Mouse (Mus musculus): ENCODE data around the gene Gmppb. TPM values are rescaled to one million over a fixed set of nuclear protein-coding genes. Genes with fewer than 3 reads are reported as not detected.

Gene Gmppb
- polyA plus RNA-seq, 1 experiment from 2014 or later, result 61.8 TPM

DNA sequence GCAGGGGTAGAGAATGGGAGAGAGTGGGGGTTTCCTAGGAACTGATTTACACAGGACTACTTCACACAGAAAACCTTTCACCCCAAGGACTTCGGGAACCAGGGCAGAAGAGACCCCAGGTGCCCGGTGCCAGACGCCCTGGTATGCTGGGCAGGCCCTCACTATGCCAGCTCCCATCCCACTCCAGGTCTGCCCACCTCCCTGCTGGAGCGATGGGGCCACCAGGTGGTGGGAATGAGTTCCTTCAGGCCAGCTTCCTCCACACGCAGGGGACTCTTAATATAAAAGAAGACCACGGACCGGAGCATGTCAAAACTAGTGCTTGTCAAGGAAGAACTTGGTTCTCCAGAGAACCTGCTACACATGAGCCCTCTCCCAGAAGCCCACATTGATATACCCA lies 18.2 kb downstream of the Gmppb start:
- no peak overlapping the region for H3K9ac ChIP-seq
- H3K27ac ChIP-seq, result no peak overlapping the region
- no peak overlapping the region for H3K4me3 ChIP-seq (replicated peaks)
- ATAC-seq, result no peak
- 0 out of 2 replicates have a peak, but pooled peaks cover 8% of the 10 kb centered on the region for H3K36me3 ChIP-seq
- no peaks in the 10 kb centered on the region for H3K9me3 ChIP-seq
- no peaks in the 10 kb centered on the region for H3K27me3 ChIP-seq (replicated peaks)
- WGBS, result 82% methylated on average over 7 of the region's 7 CpGs
- H3K4me1 ChIP-seq (replicated peaks), result peaks cover 4% of the 10 kb centered on the region; the same call in 1 of the 2 replicates
- H3K4me2 ChIP-seq (replicated peaks), result no peak overlapping the region

DNA sequence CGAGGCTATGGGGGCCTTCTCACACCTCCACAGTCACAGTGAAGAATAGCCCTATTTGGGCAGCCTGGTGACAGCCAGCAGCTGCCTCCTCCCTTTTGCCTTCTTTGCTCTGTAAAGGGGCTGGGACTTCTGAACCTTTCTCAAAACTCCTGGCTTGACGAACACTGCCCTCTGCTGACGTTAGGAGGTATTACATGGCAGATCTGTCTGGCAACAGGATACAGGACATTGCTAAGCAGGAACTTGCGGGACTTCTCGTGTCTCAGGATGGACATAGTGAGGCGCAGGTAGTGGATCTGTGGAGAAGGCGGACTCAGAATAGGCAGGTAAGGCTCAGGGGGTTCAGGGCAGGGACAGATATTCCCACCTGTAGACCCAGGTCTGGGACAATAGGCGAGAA lies 18.9 kb downstream of the Gmppb start:
- H3K9ac ChIP-seq, result no peak overlapping the region
- no peaks in the 10 kb centered on the region for H3K9me3 ChIP-seq
- H3K27ac ChIP-seq, result no peak overlapping the region
- 0 out of 2 replicates have a peak, but pooled peaks cover 6% of the 10 kb centered on the region for H3K36me3 ChIP-seq
- H3K4me1 ChIP-seq (replicated peaks), result peaks cover 6% of the 10 kb centered on the region; the same call in 1 of the 2 replicates
- WGBS, result 18% methylated on average over 8 of the region's 8 CpGs
- ATAC-seq, result peak; percentile 29
- H3K4me3 ChIP-seq (replicated peaks), result no peak overlapping the region
- no peaks in the 10 kb centered on the region for H3K27me3 ChIP-seq (replicated peaks)
- H3K4me2 ChIP-seq (replicated peaks), result no peak overlapping the region

DNA sequence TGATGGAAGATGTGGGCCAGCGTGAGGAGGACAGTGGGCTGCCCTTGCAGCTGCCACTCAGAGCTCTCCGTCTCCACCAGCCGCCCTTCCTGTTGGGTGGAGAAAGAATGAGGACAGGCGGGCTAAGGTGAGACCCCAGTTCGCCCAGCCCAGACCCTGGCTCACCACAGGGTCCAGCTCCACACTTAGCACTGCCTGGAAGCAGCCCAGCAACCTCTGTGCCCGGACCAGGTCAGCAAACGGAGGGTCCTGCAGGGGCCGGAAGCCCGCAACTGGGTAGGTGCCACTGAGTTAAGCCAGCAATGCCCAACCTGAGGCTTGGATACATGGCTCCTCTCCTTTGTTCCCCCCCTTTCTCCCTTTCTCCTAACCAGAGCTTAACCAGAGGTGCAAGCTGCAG lies 20.0 kb downstream of the Gmppb start:
- Histone ChIP-seq H3K4me1 (replicated peaks) (peaks cover 10% of the 10 kb centered on the region), H3K9ac (no peak overlapping the region), H3K27me3 (replicated peaks) (no peaks in the 10 kb centered on the region), H3K27ac (no peak overlapping the region), H3K4me3 (replicated peaks) (no peak overlapping the region), H3K9me3 (no peaks in the 10 kb centered on the region), H3K4me2 (replicated peaks) (no peak overlapping the region), H3K36me3 (no peaks in the 10 kb centered on the region)
- WGBS, result 89% methylated on average over 9 of the region's 9 CpGs
- no peak for ATAC-seq

GRCm38 (mm10) chr9:108069529-108069928 lies 20.5 kb downstream of the Gmppb start:
- Histone ChIP-seq H3K4me3 (replicated peaks) (no peak overlapping the region), H3K9ac (no peak overlapping the region), H3K9me3 (no peaks in the 10 kb centered on the region), H3K27ac (no peak overlapping the region), H3K4me2 (replicated peaks) (no peak overlapping the region), H3K36me3 (no peaks in the 10 kb centered on the region), H3K4me1 (replicated peaks) (peaks cover 10% of the 10 kb centered on the region), H3K27me3 (replicated peaks) (no peaks in the 10 kb centered on the region)
- no peak for ATAC-seq
- WGBS, result 88% methylated on average over 7 of the region's 7 CpGs

DNA sequence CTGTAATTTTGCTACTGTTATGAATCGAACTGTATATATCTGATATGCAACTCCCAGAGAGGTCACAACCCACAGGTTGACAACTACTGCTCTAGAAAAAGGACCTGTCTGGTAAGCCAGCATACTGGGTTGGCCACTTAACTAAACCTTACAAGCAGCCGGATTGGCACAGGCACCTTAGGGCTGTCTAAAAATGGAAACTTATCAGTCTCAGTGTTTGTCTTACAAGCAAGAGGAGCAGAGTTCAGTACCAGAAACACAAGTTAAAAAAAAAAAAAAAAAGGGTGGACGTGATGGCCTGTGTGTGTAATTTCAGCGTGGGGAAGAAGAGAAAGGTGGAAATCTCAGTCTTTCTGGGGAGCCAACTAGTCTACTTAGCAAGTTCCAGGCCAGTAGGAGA lies 22.8 kb downstream of the Gmppb start:
- no peaks in the 10 kb centered on the region for H3K36me3 ChIP-seq
- no peaks in the 10 kb centered on the region for H3K9me3 ChIP-seq
- no peak overlapping the region for H3K9ac ChIP-seq
- H3K4me2 ChIP-seq (replicated peaks), result no peak overlapping the region
- H3K27me3 ChIP-seq (replicated peaks), result no peaks in the 10 kb centered on the region
- no peak overlapping the region for H3K4me3 ChIP-seq (replicated peaks)
- peaks cover 10% of the 10 kb centered on the region for H3K4me1 ChIP-seq (replicated peaks)
- ATAC-seq, result 0 out of 2 replicates have a peak, but pooled peaks have one; percentile 43
- no peak overlapping the region for H3K27ac ChIP-seq
- WGBS, result 64% methylated on average over 4 of the region's 4 CpGs

GRCm38 (mm10) chr9:108072481-108072924 lies 23.5 kb downstream of the Gmppb start:
- Histone ChIP-seq H3K27me3 (replicated peaks) (no peaks in the 10 kb centered on the region), H3K4me2 (replicated peaks) (no peak overlapping the region), H3K4me1 (replicated peaks) (peaks cover 10% of the 10 kb centered on the region), H3K4me3 (replicated peaks) (no peak overlapping the region), H3K36me3 (no peaks in the 10 kb centered on the region), H3K27ac (peak overlapping the region; percentile 33; the same call in 1 of the 2 replicates), H3K9ac (no peak overlapping the region), H3K9me3 (no peaks in the 10 kb centered on the region)
- ATAC-seq, result no peak
- WGBS, result 61% methylated on average over 9 of the region's 9 CpGs

- no peak overlapping the region for H3K27ac ChIP-seq
- H3K9ac ChIP-seq, result no peak overlapping the region
- H3K4me1 ChIP-seq (replicated peaks), result peaks cover 12% of the 10 kb centered on the region
- H3K4me3 ChIP-seq (replicated peaks), result no peak overlapping the region
- H3K27me3 ChIP-seq (replicated peaks), result no peaks in the 10 kb centered on the region
- H3K9me3 ChIP-seq, result no peaks in the 10 kb centered on the region
- H3K4me2 ChIP-seq (replicated peaks), result no peak overlapping the region
- WGBS, result 59% methylated on average over 7 of the region's 7 CpGs
- H3K36me3 ChIP-seq, result no peaks in the 10 kb centered on the region
- ATAC-seq, result no peak
Measured at GRCm38 (mm10) chr9:108073141-108073930, 24.3 kb downstream of the Gmppb start.

- Histone ChIP-seq H3K4me2 (replicated peaks) (peak within 1 kb of the TSS; percentile 89), H3K9me3 (no peaks in the 10 kb centered on the region), H3K4me1 (replicated peaks) (peaks cover 21% of the 10 kb centered on the region), H3K9ac (peak within 1 kb of the TSS; percentile 97), H3K27me3 (replicated peaks) (peaks cover 26% of the 10 kb centered on the region), H3K27ac (no peak within 1 kb of the TSS), H3K4me3 (replicated peaks) (peak within 1 kb of the TSS; percentile 87), H3K36me3 (peaks cover 6% of the 10 kb centered on the region; the same call in 1 of the 2 replicates)
- ATAC-seq, result peak; percentile 51; the same call in 1 of the 2 replicates
- 80% methylated on average over 5 of the region's 5 CpGs for WGBS
Measured at GRCm38 (mm10) chr9:108080168-108080567, 31.1 kb downstream of the Gmppb start, which contains the start of gene Mst1. Gene Mst1, plus strand, starts transcription at chr9:108080436.

DNA sequence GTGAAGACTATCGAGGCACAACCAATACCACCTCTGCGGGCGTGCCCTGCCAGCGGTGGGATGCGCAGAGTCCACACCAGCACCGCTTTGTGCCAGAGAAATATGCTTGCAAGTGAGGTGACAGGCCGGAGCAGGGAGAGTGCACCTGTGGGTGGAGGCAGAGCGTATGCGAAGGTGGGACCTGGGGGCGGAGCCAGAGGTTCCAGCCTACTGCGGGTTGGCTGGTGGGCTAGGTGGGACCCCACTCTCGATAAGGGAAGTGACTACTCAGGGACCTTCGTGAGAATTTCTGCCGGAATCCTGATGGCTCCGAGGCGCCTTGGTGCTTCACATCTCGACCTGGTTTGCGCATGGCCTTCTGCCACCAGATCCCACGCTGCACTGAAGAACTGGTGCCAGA lies 33.5 kb downstream of the Gmppb start:
- 4% methylated on average over 19 of the region's 19 CpGs for WGBS
- H3K4me3 ChIP-seq (replicated peaks), result peak overlapping the region; percentile 11; the same call in 1 of the 2 replicates
- H3K9ac ChIP-seq, result no peak overlapping the region; the same call in 1 of the 2 replicates
- H3K4me2 ChIP-seq (replicated peaks), result peak overlapping the region; percentile 48
- H3K9me3 ChIP-seq, result no peaks in the 10 kb centered on the region
- H3K27ac ChIP-seq, result no peak overlapping the region
- H3K36me3 ChIP-seq, result peaks cover 22% of the 10 kb centered on the region
- H3K27me3 ChIP-seq (replicated peaks), result peaks cover 26% of the 10 kb centered on the region
- H3K4me1 ChIP-seq (replicated peaks), result peaks cover 21% of the 10 kb centered on the region
- ATAC-seq, result peak; percentile 19; the same call in 1 of the 2 replicates

DNA sequence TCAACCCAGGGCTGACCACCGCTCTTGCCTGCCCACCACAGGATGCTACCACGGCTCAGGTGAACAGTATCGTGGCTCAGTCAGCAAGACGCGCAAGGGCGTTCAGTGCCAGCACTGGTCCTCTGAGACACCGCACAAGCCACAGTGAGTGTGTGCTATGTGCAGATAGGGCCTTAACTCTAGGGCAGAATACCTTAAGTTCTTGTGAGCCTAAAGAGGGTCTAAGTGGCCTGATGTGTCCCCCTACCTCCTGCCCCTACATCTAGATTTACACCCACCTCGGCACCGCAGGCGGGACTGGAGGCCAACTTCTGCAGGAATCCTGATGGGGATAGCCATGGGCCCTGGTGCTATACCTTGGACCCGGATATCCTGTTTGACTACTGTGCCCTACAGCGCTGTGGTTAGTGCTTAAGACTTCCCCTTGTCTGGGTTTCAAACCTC lies 34.0 kb downstream of the Gmppb start, which contains the start of gene Rnf123:
Gene Rnf123, minus strand, starts transcription at position 359 of the 444 bp plus-strand sequence.
- Histone ChIP-seq H3K27me3 (replicated peaks) (peaks cover 26% of the 10 kb centered on the region), H3K4me1 (replicated peaks) (peaks cover 19% of the 10 kb centered on the region), H3K27ac (no peak within 1 kb of the TSS), H3K4me2 (replicated peaks) (peak within 1 kb of the TSS; percentile 48), H3K4me3 (replicated peaks) (peak within 1 kb of the TSS; percentile 11; the same call in 1 of the 2 replicates), H3K9ac (no peak within 1 kb of the TSS; the same call in 1 of the 2 replicates), H3K36me3 (peaks cover 24% of the 10 kb centered on the region), H3K9me3 (no peaks in the 10 kb centered on the region)
- ATAC-seq, result 0 out of 2 replicates have a peak, but pooled peaks have one; percentile 16
- whole genome bisulfite sequencing, result 34% methylated on average over 12 of the region's 12 CpGs

- no peak overlapping the region for H3K4me3 ChIP-seq (replicated peaks)
- peaks cover 26% of the 10 kb centered on the region for H3K27me3 ChIP-seq (replicated peaks)
- H3K9ac ChIP-seq, result no peak overlapping the region
- no peak for ATAC-seq
- WGBS, result 68% methylated on average over 6 of the region's 6 CpGs
- H3K4me2 ChIP-seq (replicated peaks), result 0 out of 2 replicates have a peak overlapping the region, but pooled peaks have one; percentile 48
- H3K36me3 ChIP-seq, result peaks cover 24% of the 10 kb centered on the region
- H3K27ac ChIP-seq, result no peak overlapping the region
- no peaks in the 10 kb centered on the region for H3K9me3 ChIP-seq
- peaks cover 13% of the 10 kb centered on the region for H3K4me1 ChIP-seq (replicated peaks)
Measured at GRCm38 (mm10) chr9:108083561-108083960, 34.5 kb downstream of the Gmppb start.

DNA sequence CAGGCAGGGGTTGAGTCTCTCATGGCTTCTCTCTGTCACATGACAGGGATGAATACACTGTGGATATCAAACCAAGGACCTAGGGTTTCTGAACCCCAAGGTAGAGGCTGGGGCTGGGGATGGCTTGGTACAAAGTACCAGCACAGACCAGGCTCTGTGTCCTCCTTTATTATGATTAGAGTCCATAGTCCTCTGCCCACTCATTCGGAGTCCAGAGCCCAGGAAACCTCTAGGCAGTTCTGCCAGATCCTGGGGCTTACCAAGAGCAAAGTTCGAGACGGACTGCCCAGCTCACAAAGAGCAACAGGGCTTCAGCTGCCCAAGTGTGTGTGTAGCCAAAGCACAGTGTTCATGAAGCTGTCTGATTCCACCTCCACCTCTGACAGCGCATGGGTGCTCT lies 36.2 kb downstream of the Gmppb start:
- no peak for ATAC-seq
- H3K4me1 ChIP-seq (replicated peaks), result peaks cover 7% of the 10 kb centered on the region; the same call in 1 of the 2 replicates
- 87% methylated on average over 4 of the region's 4 CpGs for WGBS
- H3K9ac ChIP-seq, result no peak overlapping the region
- no peaks in the 10 kb centered on the region for H3K9me3 ChIP-seq
- peaks cover 33% of the 10 kb centered on the region for H3K36me3 ChIP-seq
- peaks cover 26% of the 10 kb centered on the region for H3K27me3 ChIP-seq (replicated peaks)
- H3K4me3 ChIP-seq (replicated peaks), result no peak overlapping the region
- H3K4me2 ChIP-seq (replicated peaks), result no peak overlapping the region
- no peak overlapping the region for H3K27ac ChIP-seq
